Mouse (Mus musculus) heart, postnatal 36 days (tissue): ENCODE measurements at regions not wholly inside any gene's neighbourhood (a gene's known extent, or its start where the extent isn't known, plus 50 kb on each side); places are given as distances from the start of the nearest gene placed in this dataset.

ENCODE experiments used
- DNase-seq, 2 experiments: peaks; one replicate each; pipeline ENCODE4 v3.0.0; 2021 to 2022
- intact Hi-C: fragments of 180-260 bp; cut with DNase I; formaldehyde crosslinking; loops from one replicate; pipeline ENCODE4 v1.15.1; 2025

DNA sequence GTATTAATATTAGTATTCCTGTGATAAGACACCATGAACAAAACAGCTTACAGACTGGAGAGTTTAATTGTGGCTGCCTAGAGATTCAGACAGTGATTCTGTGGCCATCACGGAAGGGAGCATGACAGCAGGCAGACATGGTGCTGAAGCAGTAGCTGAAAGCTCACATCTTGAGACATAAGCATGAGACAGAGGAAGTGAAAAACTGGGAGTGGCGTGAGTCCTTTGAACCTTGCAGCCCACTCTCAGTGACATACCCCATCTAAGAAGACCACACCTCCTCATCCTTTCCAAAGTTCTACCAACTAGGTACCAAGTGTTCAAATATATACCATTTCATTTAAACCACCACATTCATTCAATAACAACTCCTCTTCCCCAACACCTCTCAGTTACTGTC lies 208.0 kb upstream of the Meis1 start:
- intact Hi-C loops, result no loop called here
- DNase-seq, result no peak

DNA sequence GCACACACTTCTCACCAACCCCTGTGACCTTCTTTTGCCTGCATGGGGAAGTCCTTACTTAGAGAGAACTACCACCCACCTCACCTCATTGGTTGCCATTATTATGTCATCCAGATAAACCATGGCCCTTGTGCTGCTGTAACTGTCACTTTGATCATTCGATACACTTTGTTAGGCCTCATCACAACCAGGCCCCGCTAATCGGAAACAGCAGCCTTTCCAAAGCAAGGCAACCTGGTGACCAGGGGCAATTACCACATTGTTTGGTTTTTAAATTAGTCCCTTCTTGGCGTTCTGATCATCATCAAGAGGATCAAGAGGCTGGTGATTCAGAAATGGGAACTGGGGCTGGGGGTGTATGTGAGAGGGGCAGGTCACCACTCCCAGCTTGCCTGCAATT lies 208.9 kb upstream of the Meis1 start:
- DNase-seq, result no peak
- intact Hi-C loops, result no loop called here

DNA sequence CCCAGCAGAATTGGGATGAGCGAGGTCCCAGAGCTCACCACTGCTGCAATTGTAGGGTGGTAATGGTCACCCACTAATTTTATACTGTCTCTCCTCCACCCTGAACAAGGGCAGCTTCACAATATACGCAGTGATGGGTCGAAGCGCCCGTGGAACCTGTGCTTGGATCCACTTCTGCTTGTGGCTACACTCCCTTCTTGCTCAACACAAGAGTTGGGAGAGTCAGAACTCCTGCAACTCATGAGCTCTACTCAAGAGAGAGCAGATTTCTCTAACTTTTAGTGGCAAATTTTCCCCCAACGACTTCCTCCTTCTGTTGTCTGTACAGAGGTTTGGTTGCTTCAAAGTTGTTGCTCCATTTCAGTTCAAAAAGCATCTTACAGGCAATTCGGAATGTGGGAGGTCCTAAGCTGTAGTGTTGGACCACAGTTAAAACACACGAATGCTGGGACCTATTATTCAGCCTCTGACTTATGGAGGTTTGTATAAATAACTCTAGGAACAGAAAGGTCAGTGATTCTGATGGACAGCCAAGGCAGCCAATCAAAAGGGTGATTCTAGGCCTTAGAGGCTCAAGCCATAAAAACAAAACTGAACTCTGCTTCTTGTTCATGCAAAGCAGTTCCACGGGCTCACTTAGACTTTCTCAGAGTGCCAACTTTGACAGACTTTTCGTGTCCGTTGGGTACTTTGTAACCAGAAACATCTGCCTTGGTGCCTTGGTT lies 227.8 kb upstream of the Meis1 start:
- DNase-seq, result no peak
- intact Hi-C loops, result no loop called here

DNA sequence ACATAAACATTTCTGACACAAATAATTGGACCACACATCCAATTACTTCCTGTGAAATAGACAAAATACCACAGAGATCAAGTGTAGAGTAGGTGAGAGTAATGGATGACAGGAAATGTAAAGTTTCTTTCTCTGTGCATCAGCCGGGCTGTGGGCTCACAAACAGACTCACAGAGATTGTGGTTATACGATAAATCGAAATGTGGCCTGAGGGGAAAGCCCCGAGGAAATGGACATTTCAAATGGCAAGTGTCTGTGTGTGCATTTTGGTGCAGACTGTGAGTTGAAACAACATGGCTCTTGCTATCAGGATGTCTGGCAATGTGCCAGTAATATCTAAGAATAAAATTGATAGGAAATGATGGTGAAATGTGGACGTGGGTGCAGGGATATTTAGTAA lies 234.8 kb upstream of the Meis1 start:
- intact Hi-C loops, result no loop called here
- no peak for DNase-seq

DNA sequence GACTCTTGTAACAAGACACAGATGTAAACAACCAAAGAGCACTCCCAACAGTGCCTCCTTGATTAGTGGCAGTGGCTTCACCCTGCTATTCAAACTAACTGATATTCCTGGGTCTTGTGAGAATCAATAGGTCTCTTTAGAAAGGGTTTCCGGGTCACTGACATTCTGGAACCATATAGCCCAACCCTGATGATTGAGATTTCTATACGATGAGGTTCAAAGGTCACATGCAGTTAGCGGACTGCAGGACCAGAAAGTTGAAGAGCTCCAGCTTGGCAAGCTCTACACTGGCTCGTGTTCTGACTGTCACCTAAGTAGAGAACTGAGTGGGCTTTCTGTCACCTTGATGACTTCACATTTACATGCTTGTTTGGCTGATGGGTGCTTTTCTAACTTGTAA lies 235.4 kb upstream of the Meis1 start:
- DNase-seq, result no peak
- intact Hi-C loops, result no loop called here

- DNase-seq, result no peak
- intact Hi-C loops, result no loop called here
Observed at GRCm38 (mm10) chr11:19257549-19257948, 238.8 kb upstream of the Meis1 start.

DNA sequence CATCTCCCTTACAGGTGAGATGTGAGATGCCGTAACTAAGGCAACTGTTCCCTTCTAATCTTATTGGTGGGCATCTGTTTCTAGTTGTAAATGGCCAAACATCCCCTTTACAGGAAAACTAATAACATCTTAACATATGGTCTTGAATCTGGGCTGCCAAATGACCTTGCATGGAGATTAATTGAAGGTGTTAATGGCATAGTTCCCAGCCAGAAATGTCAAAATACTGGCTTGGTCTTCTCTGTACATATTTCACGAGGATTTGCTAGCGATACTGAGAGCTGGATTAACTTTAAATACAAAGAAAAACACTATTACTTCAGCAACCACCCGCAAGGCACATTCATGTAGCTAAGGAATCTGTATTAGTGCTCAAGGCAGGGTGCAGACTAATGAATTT lies 244.0 kb upstream of the Meis1 start:
- no peak for DNase-seq
- intact Hi-C loops, result no loop called here

DNA sequence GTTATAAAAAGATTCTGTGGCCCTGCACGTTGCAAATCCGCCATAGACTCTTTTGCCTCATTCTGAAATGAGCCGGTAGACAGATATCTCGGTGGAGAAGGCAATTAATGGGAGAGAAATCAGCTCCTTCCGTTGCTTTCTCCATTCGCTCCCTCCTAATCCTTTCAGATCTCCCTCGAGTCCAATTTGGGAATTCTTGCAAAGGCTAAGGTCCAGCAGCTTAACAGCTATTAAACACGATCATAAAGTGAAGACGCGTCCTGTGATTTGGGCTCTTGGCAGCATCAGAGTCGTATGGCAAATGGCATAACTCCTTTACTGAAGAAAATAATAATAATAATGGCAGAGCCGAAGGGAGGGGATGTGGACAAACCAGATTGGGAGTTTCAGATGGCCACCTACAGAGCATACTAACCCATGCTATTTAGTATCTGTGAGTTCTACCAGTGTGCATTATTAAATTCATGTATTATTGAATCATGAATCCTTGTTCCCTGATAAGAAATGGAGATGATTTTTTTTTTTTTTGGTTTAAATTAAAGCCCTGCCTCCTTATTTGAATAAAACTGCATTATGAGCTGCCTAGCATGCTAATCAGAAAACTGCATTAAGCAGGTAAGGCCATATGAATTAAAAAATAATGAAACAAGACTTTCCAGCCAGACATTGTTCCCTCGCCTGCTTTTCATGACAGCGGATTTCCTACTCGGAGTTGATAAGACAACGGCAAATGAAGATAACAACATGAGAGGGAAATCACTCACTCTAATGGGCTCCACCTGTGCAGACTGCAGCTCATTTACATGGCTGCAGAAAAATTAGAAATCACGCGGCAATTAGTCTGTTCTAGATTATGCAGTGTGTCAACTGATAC lies 246.2 kb upstream of the Meis1 start:
- intact Hi-C loops, result no loop called here
- no peak for DNase-seq

DNA sequence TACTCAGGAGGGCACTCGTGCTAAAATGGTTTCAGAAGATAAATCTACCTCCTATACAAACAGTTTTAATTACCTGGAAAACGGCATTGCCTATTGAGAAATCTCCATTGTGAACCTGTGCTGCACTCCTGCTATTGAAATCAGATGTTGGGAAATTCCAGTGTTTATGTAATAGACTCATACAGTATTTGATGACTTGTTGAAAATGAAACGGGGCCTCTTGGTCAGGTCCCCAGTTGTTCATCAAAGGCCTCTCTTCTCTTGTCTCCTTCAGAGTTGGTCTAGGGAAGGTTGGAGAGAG lies 246.8 kb upstream of the Meis1 start:
- DNase-seq, result no peak
- intact Hi-C loops, result no loop called here

- DNase-seq, result no peak
- intact Hi-C loops, result no loop called here
Observed at GRCm38 (mm10) chr11:19290971-19291370, 272.2 kb upstream of the Meis1 start.

- DNase-seq, result no peak
- intact Hi-C loops, result no loop called here
Observed at GRCm38 (mm10) chr11:19299411-19299810, 280.6 kb upstream of the Meis1 start.

GRCm38 (mm10) chr11:19306687-19307086 lies 287.9 kb upstream of the Meis1 start:
- intact Hi-C loops, result no loop called here
- DNase-seq, result no peak

GRCm38 (mm10) chr11:19330685-19331239 lies 312.0 kb upstream of the Meis1 start:
- intact Hi-C loops, result no loop called here
- DNase-seq, result no peak

DNA sequence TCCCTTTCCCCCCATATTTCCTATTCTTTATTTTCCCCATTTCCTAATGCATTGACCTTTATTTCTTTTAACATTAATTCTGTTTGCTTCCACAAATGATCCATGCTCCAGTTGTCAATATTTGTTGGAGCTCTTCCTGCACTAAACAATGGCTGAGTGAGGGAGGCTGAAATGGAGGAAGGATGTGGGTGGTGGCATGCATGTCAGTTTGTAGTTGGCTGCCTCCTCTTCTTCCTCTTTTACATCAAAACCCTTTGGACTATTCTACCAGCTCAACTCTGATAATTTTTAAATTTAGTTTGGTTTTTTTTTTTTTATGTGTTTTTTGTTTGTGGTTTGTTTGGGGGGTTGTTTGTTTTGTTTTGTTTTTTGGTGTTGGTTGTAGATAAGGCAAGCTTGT lies 313.5 kb upstream of the Meis1 start:
- no peak for DNase-seq
- intact Hi-C loops, result no loop called here

GRCm38 (mm10) chr11:19332727-19333126 lies 313.9 kb upstream of the Meis1 start:
- intact Hi-C loops, result no loop called here

GRCm38 (mm10) chr11:19333908-19334487 lies 315.2 kb upstream of the Meis1 start:
- no peak for DNase-seq
- intact Hi-C loops, result no loop called here

More at GRCm38 (mm10) chr11:19332727-19333126, 313.9 kb upstream of the Meis1 start:
- no peak for DNase-seq

GRCm38 (mm10) chr11:19335384-19335783 lies 316.6 kb upstream of the Meis1 start:
- intact Hi-C loops, result no loop called here
- DNase-seq, result no peak

DNA sequence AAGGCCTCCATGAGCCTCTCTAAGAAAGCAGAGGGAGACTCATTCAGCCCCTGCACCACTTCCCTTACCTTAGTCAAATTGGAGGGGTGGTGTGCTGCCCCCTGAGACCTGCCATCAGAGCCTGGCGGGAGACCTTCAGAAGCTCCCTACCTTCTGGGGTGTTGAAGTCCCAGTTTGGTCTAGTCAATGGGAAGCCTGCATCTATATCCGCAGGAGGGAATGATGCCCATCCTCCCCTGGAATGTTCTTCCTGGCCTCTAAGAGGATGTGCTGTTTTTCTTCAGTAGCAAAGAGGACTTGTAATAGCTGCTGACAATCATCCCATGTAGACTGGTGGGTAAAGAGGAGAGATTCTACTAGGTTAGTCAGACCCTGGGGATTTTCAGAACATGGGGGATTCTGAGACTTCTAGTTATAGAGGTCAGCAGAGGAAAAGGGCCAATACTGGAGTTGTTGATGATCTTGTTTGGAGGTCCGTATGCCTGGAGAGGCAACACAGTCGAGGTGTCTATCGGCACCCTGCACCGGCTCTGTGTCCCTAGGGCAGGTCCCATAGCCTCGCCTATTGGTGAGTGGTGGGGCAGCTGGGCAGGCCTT lies 321.0 kb upstream of the Meis1 start:
- intact Hi-C loops, result no loop called here

GRCm38 (mm10) chr11:19340889-19341288 lies 322.1 kb upstream of the Meis1 start:
- no peak for DNase-seq
- intact Hi-C loops, result no loop called here

More for the DNA sequence above, 321.0 kb upstream of the Meis1 start:
- no peak for DNase-seq

- DNase-seq, result no peak
- intact Hi-C loops, result no loop called here
Observed at GRCm38 (mm10) chr11:19341379-19341778, 322.6 kb upstream of the Meis1 start.

DNA sequence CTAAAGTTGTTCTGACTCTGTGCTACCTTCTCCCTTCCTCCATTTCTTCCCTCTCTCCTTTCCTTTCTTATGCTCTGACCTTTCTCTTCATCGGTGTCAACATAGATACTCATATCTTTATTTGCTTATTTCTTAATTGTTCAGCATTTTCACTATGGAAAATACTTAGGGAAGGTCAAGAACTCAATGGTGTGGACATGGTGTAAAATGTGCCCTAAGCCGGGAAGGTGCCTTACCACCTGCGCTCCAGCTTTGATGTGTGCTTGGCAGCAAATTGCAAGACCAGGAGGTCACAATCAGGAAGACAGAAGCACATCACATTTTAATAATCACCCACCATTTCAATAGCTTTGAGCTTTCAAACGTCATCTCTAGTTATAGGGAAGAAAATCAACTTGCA lies 324.0 kb upstream of the Meis1 start:
- intact Hi-C loops, result no loop called here
- no peak for DNase-seq
